Mouse (Mus musculus): ENCODE results near the gene Ak5. TPM values are rescaled to one million over a fixed set of nuclear protein-coding genes. Genes with fewer than 3 reads are reported as not detected.

Gene Ak5
- total and polyA plus RNA-seq, 3 experiments, result 0.13 to 0.79 (median 0.23) TPM

DNA sequence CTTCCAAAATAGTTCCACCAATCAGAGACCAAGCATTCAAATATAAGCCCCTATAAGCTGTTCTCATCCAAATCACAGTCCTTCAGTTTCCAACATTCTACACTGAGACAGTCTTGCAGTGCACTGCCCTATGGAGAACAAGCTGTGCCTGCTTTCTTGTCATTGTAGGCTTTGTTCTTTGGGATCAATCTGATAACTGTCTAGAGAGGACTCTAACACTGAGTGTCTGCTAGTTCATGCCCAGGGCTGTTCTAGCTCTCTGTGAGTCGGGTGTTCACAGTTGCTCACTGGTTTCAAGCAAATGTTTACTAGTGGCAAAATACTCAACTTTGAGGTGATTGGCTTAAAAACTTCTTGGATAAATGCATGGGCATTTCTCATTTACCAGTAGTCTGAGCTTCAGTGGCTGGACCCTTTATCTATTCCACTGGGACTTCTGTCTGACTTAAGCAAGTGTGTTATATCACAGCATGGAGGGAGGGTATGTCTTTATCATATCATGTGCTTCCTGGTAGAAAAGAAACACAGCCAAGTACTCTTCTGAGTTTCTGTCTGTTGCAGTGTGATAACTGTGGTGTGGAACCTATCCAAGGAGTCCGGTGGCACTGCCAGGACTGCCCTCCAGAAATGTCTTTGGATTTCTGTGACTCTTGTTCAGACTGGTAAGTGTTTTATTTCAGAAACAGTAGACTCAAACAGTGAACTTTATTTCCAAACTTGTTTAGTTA, 210.7 kb downstream of the Ak5 start:
- H3K4me1 ChIP-seq (ENCODE audit: control insufficient read depth in 1 of 2, insufficient read depth in 2 of 2), result peaks cover 3 to 7% of the 10 kb centered on the region in 2 experiments
- peaks cover 68 to 82% of the 10 kb centered on the region in 2 experiments for H3K36me3 ChIP-seq (replicated peaks in 1 of 2; ENCODE audit: control insufficient read depth in 1 of 2, insufficient read depth in 1 of 2, low read length in 1 of 2)
- in situ Hi-C loops (cut with MboI; ENCODE audit: low pct_ligation_motif_present, low pct_unique_long_range_greater_than_20kb, low sequenced_read_pairs) (no loop called here), dilution Hi-C loops (cut with MboI; ENCODE audit: extremely low pct_ligation_motif_present, extremely low pct_unique_long_range_greater_than_20kb, low sequenced_read_pairs) (no loop called here)
- no peaks in the 10 kb centered on the region; the same call in 1 of the 2 replicates for H3K79me2 ChIP-seq (replicated peaks; ENCODE audit: control insufficient read depth, extremely low read depth, insufficient read depth, poor library complexity, severe bottlenecking)
- H3K4me2 ChIP-seq (ENCODE audit: insufficient read depth, low read depth, poor library complexity, severe bottlenecking), result no peak overlapping the region
- H3K4me3 ChIP-seq (replicated peaks in 1 of 3; ENCODE audit: low read depth in 2 of 3, low read length in 2 of 3, poor library complexity in 1 of 3), result no peak overlapping the region
- no peak for TF ChIP-seq ZC3H11A (IDR thresholded peaks at IDR 0.05; ENCODE audit: low read depth, low read length)
- TF ChIP-seq ZKSCAN1 (IDR thresholded peaks at IDR 0.05; ENCODE audit: borderline replicate concordance, low read depth, low read length), result no peak
- no peak for TF ChIP-seq MYC (IDR thresholded peaks at IDR 0.05; ENCODE audit: low read depth, low read length)
- TF ChIP-seq RCOR1 (conservative IDR thresholded peaks at IDR 0.05; ENCODE audit: low read depth, low read length), result no peak
- no peak for DNase-seq (ENCODE audit: extremely low read depth)
- no peaks in the 10 kb centered on the region for H3K27me3 ChIP-seq (replicated peaks)
- peaks cover 2% of the 10 kb centered on the region for H3K9me3 ChIP-seq (replicated peaks; ENCODE audit: low read length)
- no peak overlapping the region for H3K9ac ChIP-seq (ENCODE audit: insufficient read depth, low read depth)
- H3K27ac ChIP-seq (ENCODE audit: insufficient read depth, low read depth), result no peak overlapping the region

DNA sequence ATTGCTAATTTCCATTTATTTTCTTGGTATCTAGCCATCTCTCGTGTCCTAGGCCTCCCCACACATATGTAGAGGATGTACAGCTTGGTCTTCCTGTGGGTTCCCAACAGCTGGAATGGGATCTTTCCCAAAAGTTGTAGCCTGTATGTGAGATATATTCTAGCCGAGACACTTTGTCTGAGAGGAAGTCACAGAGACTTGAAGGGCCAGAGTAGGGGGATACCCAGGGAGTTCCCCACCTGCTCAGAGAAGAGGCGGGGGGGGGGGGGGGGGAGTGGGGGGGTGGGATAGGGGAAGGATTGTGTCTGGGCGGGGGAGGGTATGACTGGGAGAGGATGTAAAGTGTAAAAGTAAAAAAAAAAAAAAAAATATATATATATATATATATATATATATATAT, 215.0 kb downstream of the Ak5 start:
- Histone ChIP-seq H3K27ac (ENCODE audit: insufficient read depth, low read depth) (no peak overlapping the region), H3K27me3 (replicated peaks) (no peaks in the 10 kb centered on the region), H3K9ac (ENCODE audit: insufficient read depth, low read depth) (no peak overlapping the region), H3K36me3 (replicated peaks in 1 of 2; ENCODE audit: control insufficient read depth in 1 of 2, insufficient read depth in 1 of 2, low read length in 1 of 2) (peaks cover 63 to 95% of the 10 kb centered on the region in 2 experiments), H3K4me1 (ENCODE audit: control insufficient read depth in 1 of 2, insufficient read depth in 2 of 2) (peaks cover 3 to 14% of the 10 kb centered on the region in 2 experiments), H3K9me3 (replicated peaks; ENCODE audit: low read length) (peaks cover 2% of the 10 kb centered on the region), H3K79me2 (replicated peaks; ENCODE audit: control insufficient read depth, extremely low read depth, insufficient read depth, poor library complexity, severe bottlenecking) (peaks cover 4% of the 10 kb centered on the region), H3K4me3 (replicated peaks in 1 of 3; ENCODE audit: low read depth in 2 of 3, low read length in 2 of 3, poor library complexity in 1 of 3) (no peak overlapping the region), H3K4me2 (ENCODE audit: insufficient read depth, low read depth, poor library complexity, severe bottlenecking) (no peak overlapping the region)
- TF ChIP-seq MAZ (IDR thresholded peaks at IDR 0.05; ENCODE audit: low read depth, low read length), result 0 out of 2 replicates have a peak, but pooled peaks have one; percentile 46
- 0 out of 2 replicates have a peak, but pooled peaks have one; percentile 15 for TF ChIP-seq CHD1 (IDR thresholded peaks at IDR 0.05; ENCODE audit: low read depth, low read length)
- no peak for TF ChIP-seq NELFE (IDR thresholded peaks at IDR 0.05; ENCODE audit: low read depth, low read length)
- in situ Hi-C loops (cut with MboI; ENCODE audit: low pct_ligation_motif_present, low pct_unique_long_range_greater_than_20kb, low sequenced_read_pairs), result no loop called here
- dilution Hi-C loops (cut with MboI; ENCODE audit: extremely low pct_ligation_motif_present, extremely low pct_unique_long_range_greater_than_20kb, low sequenced_read_pairs), result no loop called here
- DNase-seq (ENCODE audit: extremely low read depth), result no peak

DNA sequence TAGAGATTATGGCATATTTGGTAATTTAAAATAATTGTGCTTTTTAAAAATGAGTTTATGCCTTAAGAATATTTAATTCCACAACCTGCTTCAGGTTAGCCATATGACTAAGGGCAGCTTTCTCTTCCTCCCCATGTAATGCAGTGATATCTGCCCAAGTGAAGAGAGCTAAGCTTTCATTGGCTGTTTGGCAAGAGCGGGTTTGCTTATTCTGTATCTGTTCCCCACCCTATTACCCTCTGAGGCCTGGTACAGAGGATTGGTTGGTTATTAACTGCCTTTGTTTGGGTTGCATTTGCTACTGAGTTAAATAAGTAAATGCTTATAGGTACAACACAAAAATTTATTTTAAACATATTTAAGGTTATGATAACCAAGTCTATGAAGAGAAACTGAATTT, 221.2 kb downstream of the Ak5 start:
- Histone ChIP-seq H3K9ac (ENCODE audit: insufficient read depth, low read depth) (no peak overlapping the region), H3K4me1 (ENCODE audit: control insufficient read depth in 1 of 2, insufficient read depth in 2 of 2) (peaks cover 9 to 28% of the 10 kb centered on the region in 2 experiments), H3K36me3 (replicated peaks in 1 of 2; ENCODE audit: control insufficient read depth in 1 of 2, insufficient read depth in 1 of 2, low read length in 1 of 2) (peaks cover 41 to 86% of the 10 kb centered on the region in 2 experiments), H3K27me3 (replicated peaks) (no peaks in the 10 kb centered on the region), H3K9me3 (replicated peaks; ENCODE audit: low read length) (no peaks in the 10 kb centered on the region), H3K4me3 (replicated peaks in 1 of 3; ENCODE audit: low read depth in 2 of 3, low read length in 2 of 3, poor library complexity in 1 of 3) (no peak overlapping the region), H3K79me2 (replicated peaks; ENCODE audit: control insufficient read depth, extremely low read depth, insufficient read depth, poor library complexity, severe bottlenecking) (peaks cover 41% of the 10 kb centered on the region), H3K4me2 (ENCODE audit: insufficient read depth, low read depth, poor library complexity, severe bottlenecking) (no peak overlapping the region), H3K27ac (ENCODE audit: insufficient read depth, low read depth) (no peak overlapping the region)
- DNase-seq (ENCODE audit: extremely low read depth), result no peak
- TF ChIP-seq UBTF (IDR thresholded peaks at IDR 0.05; ENCODE audit: low read depth, low read length), result no peak
- no peak for TF ChIP-seq POLR2A (IDR thresholded peaks at IDR 0.05; ENCODE audit: low read depth, low read length)
- no peak for TF ChIP-seq NRF1 (IDR thresholded peaks at IDR 0.05; ENCODE audit: low read depth, low read length)
- no peak for TF ChIP-seq USF1 (IDR thresholded peaks at IDR 0.05; ENCODE audit: low read depth, low read length)
- no peak for TF ChIP-seq NELFE (IDR thresholded peaks at IDR 0.05; ENCODE audit: low read depth, low read length)
- no peak for TF ChIP-seq KAT2A (IDR thresholded peaks at IDR 0.05; ENCODE audit: insufficient replicate concordance, low read length)
- TF ChIP-seq PAX5 (IDR thresholded peaks at IDR 0.05; ENCODE audit: low read length), result no peak
- dilution Hi-C loops (cut with MboI; ENCODE audit: extremely low pct_ligation_motif_present, extremely low pct_unique_long_range_greater_than_20kb, low sequenced_read_pairs) (no loop called here), in situ Hi-C loops (cut with MboI; ENCODE audit: low pct_ligation_motif_present, low pct_unique_long_range_greater_than_20kb, low sequenced_read_pairs) (no loop called here)

Measured in CH12.LX (cell line).